Mouse (Mus musculus) frontal cortex, postnatal 25 days (tissue): ENCODE data around the gene Ahr.

Experiments used
- DNase-seq, 2 experiments: peaks; one replicate each; pipeline ENCODE4 v3.0.0; 2022; ENCODE audit warnings: low spot score in 2 of 2

Ahr gene

DNA sequence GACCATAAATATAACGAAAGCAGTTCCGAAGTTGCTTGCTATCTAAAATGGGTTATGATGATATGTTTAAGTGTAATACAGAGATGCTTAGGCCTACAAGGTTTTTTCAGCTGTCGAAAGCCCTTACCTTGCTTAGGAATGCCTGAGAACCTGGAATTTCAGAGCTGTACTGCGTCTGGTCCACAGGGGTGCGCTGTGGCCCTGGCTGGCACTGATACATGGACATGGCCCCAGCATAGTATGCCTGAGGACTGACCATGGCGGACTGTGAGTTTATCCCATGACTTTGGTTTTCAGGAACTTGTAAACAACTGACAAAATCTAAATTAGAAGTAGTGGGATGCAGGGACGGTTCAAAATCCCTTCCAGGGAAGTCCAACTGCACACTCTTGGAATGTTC is 31.3 kb downstream of the Ahr start:
- DNase-seq: no peak

GRCm38 (mm10) chr12:35501476-35501875 is 33.4 kb downstream of the Ahr start:
- DNase-seq: no peak

- no peak for DNase-seq
Measured at GRCm38 (mm10) chr12:35495195-35495594, 39.6 kb downstream of the Ahr start.

- no peak for DNase-seq
Measured at GRCm38 (mm10) chr12:35480764-35481163, 54.1 kb downstream of the Ahr start.

DNA sequence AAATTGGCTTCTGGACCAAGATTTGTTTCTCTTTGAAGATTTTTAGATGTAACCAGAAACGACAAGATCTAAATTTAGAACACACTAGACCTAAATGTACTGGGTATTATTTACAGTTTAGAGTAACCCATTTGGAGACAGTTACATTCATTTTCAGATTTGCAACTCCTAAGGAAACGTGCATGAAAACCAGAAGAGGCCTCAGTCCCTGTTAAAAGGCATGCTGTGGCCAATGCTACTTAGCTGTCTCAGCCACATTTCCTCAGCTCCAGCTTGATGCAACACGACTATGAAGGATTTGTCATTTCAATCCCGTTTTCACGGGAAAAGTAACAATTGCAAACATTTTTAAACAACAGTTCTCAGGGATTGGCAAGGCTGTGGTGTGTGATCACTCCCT is 55.9 kb downstream of the Ahr start:
- no peak for DNase-seq

DNA sequence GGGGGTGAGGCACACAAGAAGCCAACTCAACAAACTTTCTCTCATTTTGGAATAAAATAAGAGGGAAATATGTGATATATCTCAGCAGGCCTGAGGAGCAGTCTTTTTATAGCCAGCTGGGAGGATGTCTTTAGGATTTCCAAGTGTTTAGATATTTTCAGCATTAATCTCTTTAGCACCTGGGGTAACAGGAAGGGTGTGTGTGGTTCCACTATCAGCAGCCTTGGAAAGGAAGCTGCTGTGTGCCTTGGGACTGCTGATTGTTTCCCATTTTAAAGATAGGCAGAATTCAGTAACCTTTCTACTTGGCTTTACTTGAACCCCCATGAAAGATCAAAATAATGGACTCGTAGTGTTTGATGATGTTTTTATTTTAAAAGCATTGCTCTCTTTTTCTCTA is 71.4 kb downstream of the Ahr start:
- no peak for DNase-seq

- no peak for DNase-seq
Measured at GRCm38 (mm10) chr12:35462667-35463066, 72.2 kb downstream of the Ahr start.

DNA sequence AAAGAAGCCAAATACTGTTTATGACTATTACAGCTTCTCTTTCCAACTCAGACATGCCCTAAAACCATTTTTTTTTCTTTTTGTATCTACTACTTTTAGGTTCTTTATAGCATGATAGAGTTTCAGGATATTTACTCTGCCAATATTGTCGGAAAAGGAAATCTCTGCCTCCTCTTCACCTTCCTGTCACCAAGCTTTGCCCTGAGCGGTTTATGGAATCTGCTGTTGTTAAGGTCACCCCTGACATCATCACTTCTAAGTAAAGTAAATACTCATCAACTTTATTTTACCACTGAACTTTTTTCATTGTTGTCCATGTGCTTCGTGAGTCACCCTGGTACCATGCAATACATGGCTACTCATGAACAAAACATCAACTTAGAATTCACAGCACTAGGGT is 75.2 kb downstream of the Ahr start:
- no peak for DNase-seq
